Mouse (Mus musculus): Measurements from ENCODE around the gene Spc24. TPM values are rescaled to one million over a fixed set of nuclear protein-coding genes. Genes with fewer than 3 reads are reported as not detected.

Spc24 gene
- total and polyA plus RNA-seq, 3 experiments = 61.5 to 126 (median 116) TPM

- peaks cover 92% of the 10 kb centered on the region for H3K36me3 ChIP-seq (replicated peaks)
- DNase-seq (ENCODE audit: low spot score) = no peak
Observed at GRCm38 (mm10) chr9:21751347-21751746, 8.8 kb downstream of the Spc24 start.

GRCm38 (mm10) chr9:21750370-21750769 lies 9.7 kb downstream of the Spc24 start:
- no peak for DNase-seq (ENCODE audit: low spot score)
- Histone ChIP-seq H3K36me3 (replicated peaks) (peaks cover 93% of the 10 kb centered on the region), H3K27me3 (ENCODE audit: insufficient read depth, low read length) (no peaks in the 10 kb centered on the region), H3K4me3 (ENCODE audit: low read depth, low read length) (no peak overlapping the region), H3K9me3 (replicated peaks) (no peaks in the 10 kb centered on the region), H3K4me1 (ENCODE audit: insufficient read depth, low read depth, low read length) (peaks cover 50% of the 10 kb centered on the region)
- ATAC-seq (ENCODE audit: extremely low read depth, insufficient number of reproducible peaks, low FRiP score, poor library complexity, severe bottlenecking) = no peak
- no peak for TF ChIP-seq CTCF (IDR thresholded peaks at IDR 0.05; ENCODE audit: low read depth, low read length)
- no peak for TF ChIP-seq POLR2AphosphoS5 (IDR thresholded peaks at IDR 0.05; ENCODE audit: insufficient replicate concordance, low read depth, low read length)
- TF ChIP-seq GATA1 (IDR thresholded peaks at IDR 0.05; ENCODE audit: borderline replicate concordance, low read length) = no peak
- no peak for TF ChIP-seq GATA2 (IDR thresholded peaks at IDR 0.05; ENCODE audit: borderline replicate concordance, low read depth, low read length)
- TF ChIP-seq TAL1 (conservative IDR thresholded peaks at IDR 0.05; ENCODE audit: low read depth, low read length) = no peak

More at GRCm38 (mm10) chr9:21751347-21751746, 8.8 kb downstream of the Spc24 start:
- TF ChIP-seq CTCF (IDR thresholded peaks at IDR 0.05; ENCODE audit: low read depth, low read length) = no peak
- 0 out of 2 replicates have a peak, but pooled peaks have one; percentile 33 for TF ChIP-seq POLR2AphosphoS5 (IDR thresholded peaks at IDR 0.05; ENCODE audit: insufficient replicate concordance, low read depth, low read length)
- no peak for TF ChIP-seq GATA1 (IDR thresholded peaks at IDR 0.05; ENCODE audit: borderline replicate concordance, low read length)
- no peak for TF ChIP-seq GATA2 (IDR thresholded peaks at IDR 0.05; ENCODE audit: borderline replicate concordance, low read depth, low read length)
- no peak for TF ChIP-seq TAL1 (conservative IDR thresholded peaks at IDR 0.05; ENCODE audit: low read depth, low read length)
- H3K4me3 ChIP-seq (ENCODE audit: low read depth, low read length) = no peak overlapping the region
- no peaks in the 10 kb centered on the region for H3K9me3 ChIP-seq (replicated peaks)
- no peak; the same call in 1 of the 2 replicates for ATAC-seq (ENCODE audit: extremely low read depth, insufficient number of reproducible peaks, low FRiP score, poor library complexity, severe bottlenecking)
- H3K4me1 ChIP-seq (ENCODE audit: insufficient read depth, low read depth, low read length) = peaks cover 43% of the 10 kb centered on the region
- no peaks in the 10 kb centered on the region for H3K27me3 ChIP-seq (ENCODE audit: insufficient read depth, low read length)

- TF ChIP-seq GATA2 (IDR thresholded peaks at IDR 0.05; ENCODE audit: borderline replicate concordance, low read depth, low read length) (no peak), CTCF (IDR thresholded peaks at IDR 0.05; ENCODE audit: low read depth, low read length) (no peak), TAL1 (conservative IDR thresholded peaks at IDR 0.05; ENCODE audit: low read depth, low read length) (no peak), POLR2AphosphoS5 (IDR thresholded peaks at IDR 0.05; ENCODE audit: insufficient replicate concordance, low read depth, low read length) (no peak), GATA1 (IDR thresholded peaks at IDR 0.05; ENCODE audit: borderline replicate concordance, low read length) (no peak)
- no peaks in the 10 kb centered on the region for H3K27me3 ChIP-seq (ENCODE audit: insufficient read depth, low read length)
- H3K4me1 ChIP-seq (ENCODE audit: insufficient read depth, low read depth, low read length) = peaks cover 47% of the 10 kb centered on the region
- no peak overlapping the region for H3K4me3 ChIP-seq (ENCODE audit: low read depth, low read length)
- no peaks in the 10 kb centered on the region for H3K9me3 ChIP-seq (replicated peaks)
- H3K36me3 ChIP-seq (replicated peaks) = peaks cover 93% of the 10 kb centered on the region
- DNase-seq (ENCODE audit: low spot score) (no peak), ATAC-seq (ENCODE audit: extremely low read depth, insufficient number of reproducible peaks, low FRiP score, poor library complexity, severe bottlenecking) (no peak)
Observed at GRCm38 (mm10) chr9:21749382-21750118, 10.6 kb downstream of the Spc24 start.

GRCm38 (mm10) chr9:21748491-21748890 lies 11.6 kb downstream of the Spc24 start:
- H3K4me3 ChIP-seq (ENCODE audit: low read depth, low read length) = no peak overlapping the region
- ATAC-seq (ENCODE audit: extremely low read depth, insufficient number of reproducible peaks, low FRiP score, poor library complexity, severe bottlenecking) (no peak), DNase-seq (ENCODE audit: low spot score) (no peak)
- TF ChIP-seq TAL1 (conservative IDR thresholded peaks at IDR 0.05; ENCODE audit: low read depth, low read length) (no peak), GATA2 (IDR thresholded peaks at IDR 0.05; ENCODE audit: borderline replicate concordance, low read depth, low read length) (no peak), GATA1 (IDR thresholded peaks at IDR 0.05; ENCODE audit: borderline replicate concordance, low read length) (no peak)
- peaks cover 49% of the 10 kb centered on the region for H3K4me1 ChIP-seq (ENCODE audit: insufficient read depth, low read depth, low read length)
- H3K9me3 ChIP-seq (replicated peaks) = no peaks in the 10 kb centered on the region
- H3K36me3 ChIP-seq (replicated peaks) = peaks cover 93% of the 10 kb centered on the region
- no peaks in the 10 kb centered on the region for H3K27me3 ChIP-seq (ENCODE audit: insufficient read depth, low read length)

GRCm38 (mm10) chr9:21748033-21748432 lies 12.1 kb downstream of the Spc24 start:
- peaks cover 49% of the 10 kb centered on the region for H3K4me1 ChIP-seq (ENCODE audit: insufficient read depth, low read depth, low read length)
- ATAC-seq (ENCODE audit: extremely low read depth, insufficient number of reproducible peaks, low FRiP score, poor library complexity, severe bottlenecking) (no peak), DNase-seq (ENCODE audit: low spot score) (peak; percentile 27)
- peaks cover 92% of the 10 kb centered on the region for H3K36me3 ChIP-seq (replicated peaks)
- no peak overlapping the region for H3K4me3 ChIP-seq (ENCODE audit: low read depth, low read length)
- no peaks in the 10 kb centered on the region for H3K27me3 ChIP-seq (ENCODE audit: insufficient read depth, low read length)
- H3K9me3 ChIP-seq (replicated peaks) = no peaks in the 10 kb centered on the region
- TF ChIP-seq POLR2AphosphoS5 (IDR thresholded peaks at IDR 0.05; ENCODE audit: insufficient replicate concordance, low read depth, low read length) (no peak), TAL1 (conservative IDR thresholded peaks at IDR 0.05; ENCODE audit: low read depth, low read length) (no peak), CTCF (IDR thresholded peaks at IDR 0.05; ENCODE audit: low read depth, low read length) (no peak), GATA1 (IDR thresholded peaks at IDR 0.05; ENCODE audit: borderline replicate concordance, low read length) (no peak), GATA2 (IDR thresholded peaks at IDR 0.05; ENCODE audit: borderline replicate concordance, low read depth, low read length) (no peak)

- Histone ChIP-seq H3K27me3 (ENCODE audit: insufficient read depth, low read length) (no peaks in the 10 kb centered on the region), H3K36me3 (replicated peaks) (peaks cover 94% of the 10 kb centered on the region), H3K4me1 (ENCODE audit: insufficient read depth, low read depth, low read length) (peaks cover 45% of the 10 kb centered on the region), H3K9me3 (replicated peaks) (no peaks in the 10 kb centered on the region), H3K4me3 (ENCODE audit: low read depth, low read length) (no peak overlapping the region)
- no peak for ATAC-seq (ENCODE audit: extremely low read depth, insufficient number of reproducible peaks, low FRiP score, poor library complexity, severe bottlenecking)
- DNase-seq (ENCODE audit: low spot score) = no peak
- TF ChIP-seq CTCF (IDR thresholded peaks at IDR 0.05; ENCODE audit: low read depth, low read length) (no peak), GATA2 (IDR thresholded peaks at IDR 0.05; ENCODE audit: borderline replicate concordance, low read depth, low read length) (no peak), TAL1 (conservative IDR thresholded peaks at IDR 0.05; ENCODE audit: low read depth, low read length) (no peak), POLR2AphosphoS5 (IDR thresholded peaks at IDR 0.05; ENCODE audit: insufficient replicate concordance, low read depth, low read length) (no peak), GATA1 (IDR thresholded peaks at IDR 0.05; ENCODE audit: borderline replicate concordance, low read length) (no peak)
Observed at GRCm38 (mm10) chr9:21747238-21747774, 12.8 kb downstream of the Spc24 start.
